Mouse (Mus musculus) lung, embryonic 16.5 days (tissue): ENCODE data around the gene Ednrb. TPM values are rescaled to one million over a fixed set of nuclear protein-coding genes. Genes with fewer than 3 reads are reported as not detected.

Experiments
- ATAC-seq: fragments of 200-750 bp; cut with Nextera tagmentation; 2 replicates; pipeline ENCODE4 v1.8.0; 2017; ENCODE audit warnings: low read depth, mild to moderate bottlenecking, moderate library complexity
- H3K27ac ChIP-seq: fragments of 300-500 bp; sonication (generic); 2 replicates; pipeline ENCODE4 v1.5.1; 2014; ENCODE audit warnings: mild to moderate bottlenecking, control low read depth, low read length
- H3K27me3 ChIP-seq: fragments of 300-500 bp; sonication (generic); 2 replicates; pipeline ENCODE4 v1.6.1; 2014; ENCODE audit warnings: low read depth, low read length, mixed read lengths; ENCODE audit not compliant: control insufficient read depth, insufficient read depth
- H3K36me3 ChIP-seq: fragments of 300-500 bp; sonication (generic); 2 replicates; pipeline ENCODE4 v1.6.1; 2014; ENCODE audit warnings: low read length; ENCODE audit not compliant: control insufficient read depth, insufficient read depth
- H3K4me1 ChIP-seq: fragments of 300-500 bp; sonication (generic); replicated peaks from 2 replicates; pipeline ENCODE4 v1.6.1; 2014; ENCODE audit warnings: low read length, mixed read lengths; ENCODE audit not compliant: control insufficient read depth, insufficient read depth
- H3K4me2 ChIP-seq: fragments of 300-500 bp; sonication (generic); 2 replicates; pipeline ENCODE4 v1.6.1; 2014; ENCODE audit warnings: low read depth, low read length, control low read depth
- H3K4me3 ChIP-seq: fragments of 300-500 bp; sonication (generic); 2 replicates; pipeline ENCODE4 v1.5.1; 2014; ENCODE audit warnings: mild to moderate bottlenecking, low read length, control low read depth
- H3K9ac ChIP-seq: fragments of 300-500 bp; sonication (generic); 2 replicates; pipeline ENCODE4 v1.6.1; 2014; ENCODE audit warnings: low read length, control low read depth
- H3K9me3 ChIP-seq: fragments of 300-500 bp; sonication (generic); 2 replicates; pipeline ENCODE4 v1.6.1; 2016; ENCODE audit warnings: low read length; ENCODE audit not compliant: control insufficient read depth
- WGBS: fragments of 180-500 bp; shearing (Covaris S2); extraction: QIAGEN DNeasy Blood & Tissue Kit; methylation state at CpG from one replicate; pipeline ENCODE4 v1.1.7; 2014; 5-methylcytosine and 5-hydroxymethylcytosine counted together
- polyA plus RNA-seq: library from polyadenylated mRNA; unstranded; fragments of >200 nt; fragmentation: Nextera tagmentation; extraction: Ambion mirVana; gene quantifications from 2 replicates; pipeline ENCODE4 v1.2.1, GENCODE M21; 2015

Gene Ednrb
- polyA plus RNA-seq, 1 experiment from 2014 or later, result 172 TPM

DNA sequence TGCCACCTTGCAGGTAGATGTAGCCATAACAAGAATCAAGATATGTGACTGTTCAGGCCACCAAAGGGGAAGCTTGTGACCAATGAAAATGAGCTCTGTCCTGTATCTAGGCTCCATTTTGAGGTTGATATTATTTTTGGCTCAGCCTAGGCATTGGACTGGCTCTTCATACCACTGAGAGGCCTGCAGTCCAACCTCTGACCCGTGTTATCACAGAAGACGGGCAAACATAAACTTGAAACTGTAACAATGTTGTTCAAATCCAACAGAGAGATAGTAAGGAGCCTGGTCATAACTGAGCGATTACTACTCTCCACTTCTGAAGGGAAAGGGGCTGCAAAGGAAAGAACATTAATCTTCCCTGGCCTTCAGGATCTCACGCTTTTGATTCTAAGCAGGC, 11.7 kb downstream of the Ednrb start:
- H3K4me1 ChIP-seq, result peaks cover 13% of the 10 kb centered on the region; the same call in 1 of the 2 replicates
- H3K27ac ChIP-seq, result no peak overlapping the region
- no peaks in the 10 kb centered on the region for H3K27me3 ChIP-seq
- 45% methylated on average over 4 of the region's 4 CpGs for WGBS
- no peak overlapping the region for H3K4me3 ChIP-seq
- ATAC-seq, result 0 out of 2 replicates have a peak, but pooled peaks have one; percentile 29
- H3K9ac ChIP-seq, result no peak overlapping the region
- H3K4me2 ChIP-seq, result no peak overlapping the region
- H3K36me3 ChIP-seq, result no peaks in the 10 kb centered on the region
- H3K9me3 ChIP-seq, result no peaks in the 10 kb centered on the region

- no peak for ATAC-seq
- peaks cover 10% of the 10 kb centered on the region; the same call in 1 of the 2 replicates for H3K4me1 ChIP-seq
- no peak overlapping the region for H3K4me3 ChIP-seq
- no peaks in the 10 kb centered on the region for H3K36me3 ChIP-seq
- 0 out of 2 replicates have a peak overlapping the region, but pooled peaks have one; percentile 16 for H3K27ac ChIP-seq
- H3K4me2 ChIP-seq, result no peak overlapping the region
- H3K9me3 ChIP-seq, result no peaks in the 10 kb centered on the region
- no peaks in the 10 kb centered on the region for H3K27me3 ChIP-seq
- 43% methylated on average over 5 of the region's 5 CpGs for WGBS
- H3K9ac ChIP-seq, result no peak overlapping the region
These were observed 13.2 kb downstream of the Ednrb start for GRCm38 (mm10) chr14:103831007-103831406.

GRCm38 (mm10) chr14:103826343-103826742, 17.9 kb downstream of the Ednrb start:
- H3K9me3 ChIP-seq, result no peaks in the 10 kb centered on the region
- H3K4me3 ChIP-seq, result no peak overlapping the region
- no peak for ATAC-seq
- no peak overlapping the region for H3K4me2 ChIP-seq
- H3K4me1 ChIP-seq, result peaks cover 3% of the 10 kb centered on the region; the same call in 1 of the 2 replicates
- H3K36me3 ChIP-seq, result no peaks in the 10 kb centered on the region
- H3K27ac ChIP-seq, result no peak overlapping the region
- 84% methylated on average over 9 of the region's 9 CpGs for WGBS
- H3K27me3 ChIP-seq, result no peaks in the 10 kb centered on the region
- no peak overlapping the region for H3K9ac ChIP-seq

GRCm38 (mm10) chr14:103825934-103826333, 18.3 kb downstream of the Ednrb start:
- Histone ChIP-seq H3K27me3 (no peaks in the 10 kb centered on the region), H3K4me3 (no peak overlapping the region), H3K27ac (no peak overlapping the region), H3K9ac (no peak overlapping the region), H3K36me3 (no peaks in the 10 kb centered on the region), H3K4me1 (peaks cover 2% of the 10 kb centered on the region; the same call in 1 of the 2 replicates), H3K4me2 (no peak overlapping the region), H3K9me3 (no peaks in the 10 kb centered on the region)
- ATAC-seq, result no peak
- 93% methylated on average over 5 of the region's 5 CpGs for WGBS

DNA sequence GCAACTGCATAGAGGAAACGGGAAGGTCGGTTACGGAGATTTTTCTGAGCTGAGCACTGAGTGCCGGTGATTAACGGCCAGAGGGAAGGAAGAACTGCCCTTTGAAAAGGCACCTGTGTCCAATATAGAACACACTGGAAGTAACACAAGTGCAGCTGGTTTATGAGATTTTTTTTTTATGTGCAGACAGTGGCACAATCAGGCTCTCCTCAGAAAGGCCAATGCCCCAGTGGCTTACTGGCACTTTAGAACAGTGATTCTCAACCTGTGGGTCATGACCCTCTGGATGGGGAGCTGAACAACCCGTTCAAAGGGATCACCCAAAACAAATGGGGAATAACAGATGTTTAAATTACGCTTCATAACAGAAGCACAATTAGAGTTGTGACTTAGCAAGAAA, 20.7 kb downstream of the Ednrb start:
- Histone ChIP-seq H3K4me1 (no peaks in the 10 kb centered on the region), H3K27me3 (no peaks in the 10 kb centered on the region), H3K9ac (no peak overlapping the region), H3K36me3 (no peaks in the 10 kb centered on the region), H3K4me2 (no peak overlapping the region), H3K9me3 (no peaks in the 10 kb centered on the region), H3K4me3 (no peak overlapping the region), H3K27ac (no peak overlapping the region)
- no peak for ATAC-seq
- WGBS, result 72% methylated on average over 7 of the region's 7 CpGs

DNA sequence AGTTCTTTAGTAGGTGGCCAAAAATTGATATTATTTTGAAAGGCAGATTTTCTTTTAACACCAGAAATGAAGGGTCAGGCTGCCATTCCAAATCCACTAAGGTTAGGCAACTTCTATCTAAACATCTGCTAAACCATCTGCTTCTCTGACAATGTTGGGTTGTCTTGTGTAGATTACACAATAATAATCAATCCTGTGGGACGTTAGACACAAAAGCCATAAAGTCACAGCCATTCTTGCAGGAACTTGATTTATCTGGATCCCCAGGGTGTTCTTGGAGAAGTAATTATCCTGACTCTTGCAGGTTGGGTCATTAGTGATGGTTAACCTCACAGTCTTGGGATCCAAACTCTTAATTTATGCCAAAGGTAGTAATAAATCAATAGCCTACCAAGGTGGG, 21.6 kb downstream of the Ednrb start:
- Histone ChIP-seq H3K4me2 (no peak overlapping the region), H3K4me1 (no peaks in the 10 kb centered on the region), H3K4me3 (no peak overlapping the region), H3K9me3 (no peaks in the 10 kb centered on the region), H3K27ac (no peak overlapping the region), H3K36me3 (no peaks in the 10 kb centered on the region; the same call in 1 of the 2 replicates), H3K27me3 (no peaks in the 10 kb centered on the region), H3K9ac (no peak overlapping the region)
- no peak for ATAC-seq
- WGBS, result 56% methylated on average over 1 of the region's 1 CpGs

DNA sequence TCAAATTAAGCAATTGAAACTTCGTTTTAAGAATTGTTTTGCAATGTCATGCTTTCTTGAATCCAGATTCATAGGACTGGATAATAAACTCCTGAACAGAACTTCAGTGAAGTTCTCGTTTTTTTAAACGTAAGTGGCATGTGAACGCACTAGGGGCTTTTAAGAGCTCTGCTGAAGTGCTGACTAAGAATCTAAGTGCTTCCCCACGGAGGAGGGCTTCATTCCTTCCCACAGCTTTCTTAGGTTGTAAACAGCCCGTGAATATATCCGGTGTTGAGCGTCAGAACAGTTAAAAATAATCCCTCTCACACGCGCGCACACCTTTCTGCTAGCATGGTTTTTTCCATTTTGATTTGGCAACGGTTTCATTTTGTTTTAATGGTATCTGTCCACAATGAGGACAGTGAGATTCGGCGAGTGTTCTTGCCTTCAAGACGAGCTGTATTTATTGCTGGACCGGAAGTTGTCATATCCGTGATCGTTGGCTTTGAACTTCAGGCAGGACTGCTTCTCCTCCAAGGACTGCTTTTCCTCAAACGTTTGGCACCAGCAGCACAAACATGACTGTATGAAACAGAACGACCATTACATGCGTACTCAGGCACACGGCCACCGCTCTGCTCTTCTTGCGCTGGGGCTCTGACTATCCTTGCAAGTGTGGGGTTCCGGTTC, 27.4 kb downstream of the Ednrb start:
- H3K36me3 ChIP-seq, result no peaks in the 10 kb centered on the region; the same call in 1 of the 2 replicates
- no peaks in the 10 kb centered on the region for H3K9me3 ChIP-seq
- 48% methylated on average over 25 of the region's 25 CpGs for WGBS
- H3K27me3 ChIP-seq, result no peaks in the 10 kb centered on the region
- no peaks in the 10 kb centered on the region for H3K4me1 ChIP-seq
- H3K27ac ChIP-seq, result peak overlapping the region; percentile 55
- no peak overlapping the region for H3K9ac ChIP-seq
- peak overlapping the region; percentile 18; the same call in 1 of the 2 replicates for H3K4me3 ChIP-seq
- ATAC-seq, result peak; percentile 53
- H3K4me2 ChIP-seq, result peak overlapping the region; percentile 38

GRCm38 (mm10) chr14:103815542-103815941, 28.7 kb downstream of the Ednrb start:
- WGBS, result 40% methylated on average over 16 of the region's 16 CpGs
- peak; percentile 68 for ATAC-seq
- Histone ChIP-seq H3K4me2 (peak overlapping the region; percentile 36), H3K27ac (peak overlapping the region; percentile 28), H3K4me1 (no peaks in the 10 kb centered on the region), H3K27me3 (no peaks in the 10 kb centered on the region), H3K9me3 (no peaks in the 10 kb centered on the region), H3K4me3 (no peak overlapping the region), H3K9ac (no peak overlapping the region), H3K36me3 (no peaks in the 10 kb centered on the region; the same call in 1 of the 2 replicates)

DNA sequence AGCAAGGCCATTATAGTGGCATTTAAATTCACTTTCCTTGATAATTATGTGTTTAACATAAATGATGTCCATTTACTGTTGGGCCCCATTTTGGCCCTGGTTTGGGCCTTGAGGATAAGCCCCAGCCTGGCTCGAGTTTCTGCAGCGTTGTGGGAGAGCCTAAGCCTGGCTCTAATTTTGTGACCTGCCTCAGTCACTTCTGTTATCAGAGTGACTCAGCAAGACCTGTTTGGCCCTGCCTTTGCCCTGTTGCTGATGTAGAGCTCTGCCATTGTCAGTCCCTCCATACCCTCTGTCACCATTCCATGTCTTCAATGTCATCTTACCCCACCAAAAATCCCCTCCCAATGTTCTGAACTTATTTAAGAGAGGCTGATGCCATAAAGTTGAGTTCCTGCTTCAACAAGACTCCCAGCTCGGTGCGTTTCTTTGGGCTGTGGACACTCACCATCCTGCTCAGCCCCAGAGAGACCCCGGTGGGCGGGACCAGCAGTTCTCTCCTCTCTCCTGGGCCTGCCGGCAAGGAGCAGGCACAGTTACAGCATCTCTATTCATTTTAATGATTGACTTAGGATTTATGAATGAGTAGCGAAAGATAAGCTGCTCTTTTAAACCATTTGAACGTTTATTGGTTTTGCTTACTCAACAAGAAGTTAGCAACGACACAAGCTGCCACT, 30.0 kb downstream of the Ednrb start:
- no peak for ATAC-seq
- no peak overlapping the region for H3K27ac ChIP-seq

More for the DNA sequence above, 30.0 kb downstream of the Ednrb start:
- no peak overlapping the region for H3K4me3 ChIP-seq
- H3K9me3 ChIP-seq, result no peaks in the 10 kb centered on the region
- H3K9ac ChIP-seq, result no peak overlapping the region
- no peaks in the 10 kb centered on the region; the same call in 1 of the 2 replicates for H3K36me3 ChIP-seq
- 59% methylated on average over 10 of the region's 10 CpGs for WGBS
- no peak overlapping the region for H3K4me2 ChIP-seq
- no peaks in the 10 kb centered on the region for H3K27me3 ChIP-seq
- no peaks in the 10 kb centered on the region for H3K4me1 ChIP-seq
